Mouse (Mus musculus): ENCODE data around the gene Eml2. TPM values are rescaled to one million over a fixed set of nuclear protein-coding genes. Genes with fewer than 3 reads are reported as not detected.

The Eml2 gene
- total and polyA plus RNA-seq, 2 experiments from 2014 or later = 13.4 to 89.0 TPM

- WGBS = 46% methylated on average over 8 of the region's 8 CpGs
- no peak for TF ChIP-seq CTCF (IDR thresholded peaks at IDR 0.05)
- Histone ChIP-seq H3K27ac (ENCODE audit: low read depth, low read length) (no peak overlapping the region), H3K4me2 (ENCODE audit: low read depth, low read length, poor library complexity, severe bottlenecking) (no peak overlapping the region), H3K9ac (replicated peaks; ENCODE audit: low read length, poor library complexity, severe bottlenecking) (no peak overlapping the region; the same call in 1 of the 2 replicates), H3K4me1 (ENCODE audit: insufficient read depth, low read length) (no peaks in the 10 kb centered on the region; the same call in 1 of the 2 replicates), H3K4me3 (ENCODE audit: low read depth, low read length) (no peak overlapping the region), H3K27me3 (ENCODE audit: insufficient read depth, low read length) (no peaks in the 10 kb centered on the region), H3K9me3 (ENCODE audit: low read length) (no peaks in the 10 kb centered on the region), H3K36me3 (ENCODE audit: insufficient read depth, low read length) (no peaks in the 10 kb centered on the region)
- DNase-seq (ENCODE audit: low spot score) (no peak), ATAC-seq (ENCODE audit: low FRiP score) (no peak)
Measured at GRCm38 (mm10) chr7:19171831-19172230, 4.4 kb upstream of the Eml2 start.

DNA sequence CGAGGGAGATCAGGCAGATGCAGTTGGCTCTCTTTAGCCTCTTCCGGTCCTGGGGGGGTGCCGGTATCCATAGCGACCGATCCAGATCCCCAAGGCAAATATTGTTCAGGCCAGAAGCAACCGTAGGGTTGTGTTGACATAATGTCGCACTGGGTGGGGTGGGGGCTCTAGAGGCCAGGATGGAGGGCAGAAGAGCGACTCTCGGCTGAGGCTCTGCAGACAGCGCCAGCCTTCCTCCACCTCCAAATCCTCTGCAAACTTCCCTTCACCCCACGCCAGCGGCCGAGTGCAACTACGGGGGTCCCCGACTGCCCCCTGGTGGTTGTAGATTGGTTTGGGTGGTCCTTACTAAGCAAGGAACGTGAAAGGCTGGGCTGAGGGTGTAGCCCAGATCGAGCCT is 3.3 kb upstream of the Eml2 start:
- peak overlapping the region; percentile 14; the same call in 1 of the 2 replicates for H3K4me3 ChIP-seq (ENCODE audit: low read depth, low read length)
- H3K4me2 ChIP-seq (ENCODE audit: low read depth, low read length, poor library complexity, severe bottlenecking) = peak overlapping the region; percentile 45
- no peak overlapping the region for H3K9ac ChIP-seq (replicated peaks; ENCODE audit: low read length, poor library complexity, severe bottlenecking)
- no peak overlapping the region; the same call in 1 of the 2 replicates for H3K27ac ChIP-seq (ENCODE audit: low read depth, low read length)
- peak; percentile 83 for DNase-seq (ENCODE audit: low spot score)
- H3K4me1 ChIP-seq (ENCODE audit: insufficient read depth, low read length) = no peaks in the 10 kb centered on the region; the same call in 1 of the 2 replicates
- no peak for ATAC-seq (ENCODE audit: low FRiP score)
- H3K9me3 ChIP-seq (ENCODE audit: low read length) = no peaks in the 10 kb centered on the region
- 2% methylated on average over 17 of the region's 17 CpGs for WGBS
- peak; percentile 90 for TF ChIP-seq CTCF (IDR thresholded peaks at IDR 0.05)
- H3K27me3 ChIP-seq (ENCODE audit: insufficient read depth, low read length) = no peaks in the 10 kb centered on the region
- H3K36me3 ChIP-seq (ENCODE audit: insufficient read depth, low read length) = no peaks in the 10 kb centered on the region

- peak overlapping the region; percentile 74 for H3K4me3 ChIP-seq (ENCODE audit: low read depth, low read length)
- no peaks in the 10 kb centered on the region for H3K9me3 ChIP-seq (ENCODE audit: low read length)
- H3K27ac ChIP-seq (ENCODE audit: low read depth, low read length) = peak overlapping the region; percentile 63
- no peak for DNase-seq (ENCODE audit: low spot score)
- 0 out of 2 replicates have a peak, but pooled peaks cover 1% of the 10 kb centered on the region for H3K36me3 ChIP-seq (ENCODE audit: insufficient read depth, low read length)
- no peaks in the 10 kb centered on the region for H3K27me3 ChIP-seq (ENCODE audit: insufficient read depth, low read length)
- no peaks in the 10 kb centered on the region; the same call in 1 of the 2 replicates for H3K4me1 ChIP-seq (ENCODE audit: insufficient read depth, low read length)
- peak overlapping the region; percentile 88 for H3K4me2 ChIP-seq (ENCODE audit: low read depth, low read length, poor library complexity, severe bottlenecking)
- WGBS = 6% methylated on average over 16 of the region's 21 CpGs
- no peak for TF ChIP-seq CTCF (IDR thresholded peaks at IDR 0.05)
- ATAC-seq (ENCODE audit: low FRiP score) = peak; percentile 25
- peak overlapping the region; percentile 85 for H3K9ac ChIP-seq (replicated peaks; ENCODE audit: low read length, poor library complexity, severe bottlenecking)
Measured at GRCm38 (mm10) chr7:19176516-19176947, 311 bp downstream of the Eml2 start.

DNA sequence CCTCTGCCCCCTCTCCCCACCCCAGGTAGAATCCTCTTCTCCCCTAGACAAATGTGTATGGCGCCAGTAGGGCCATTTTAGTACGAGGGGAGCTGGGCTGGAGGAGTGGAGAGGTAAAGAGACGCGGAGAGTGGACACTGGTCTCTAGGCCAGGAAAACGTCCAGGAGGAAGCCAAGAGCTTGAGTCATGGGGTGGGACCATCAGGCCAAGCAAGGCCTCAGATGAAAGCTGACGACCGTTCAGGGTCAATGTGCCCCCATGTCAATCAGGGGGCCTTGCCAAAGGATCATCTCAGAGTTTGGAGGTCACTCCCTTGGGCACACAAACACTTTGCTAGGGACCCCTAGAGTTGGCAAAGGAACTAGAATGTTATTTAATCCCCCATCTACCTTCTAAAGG is 995 bp downstream of the Eml2 start:
- no peaks in the 10 kb centered on the region for H3K27me3 ChIP-seq (ENCODE audit: insufficient read depth, low read length)
- H3K9ac ChIP-seq (replicated peaks; ENCODE audit: low read length, poor library complexity, severe bottlenecking) = peak overlapping the region; percentile 85; the same call in 1 of the 2 replicates
- H3K36me3 ChIP-seq (ENCODE audit: insufficient read depth, low read length) = 0 out of 2 replicates have a peak, but pooled peaks cover 2% of the 10 kb centered on the region
- WGBS = 62% methylated on average over 7 of the region's 7 CpGs
- DNase-seq (ENCODE audit: low spot score) = no peak
- H3K9me3 ChIP-seq (ENCODE audit: low read length) = no peaks in the 10 kb centered on the region
- TF ChIP-seq CTCF (IDR thresholded peaks at IDR 0.05) = no peak
- peak overlapping the region; percentile 74 for H3K4me3 ChIP-seq (ENCODE audit: low read depth, low read length)
- ATAC-seq (ENCODE audit: low FRiP score) = no peak
- no peaks in the 10 kb centered on the region; the same call in 1 of the 2 replicates for H3K4me1 ChIP-seq (ENCODE audit: insufficient read depth, low read length)
- H3K27ac ChIP-seq (ENCODE audit: low read depth, low read length) = no peak overlapping the region
- H3K4me2 ChIP-seq (ENCODE audit: low read depth, low read length, poor library complexity, severe bottlenecking) = peak overlapping the region; percentile 88

GRCm38 (mm10) chr7:19178035-19178434 is 1.8 kb downstream of the Eml2 start:
- TF ChIP-seq CTCF (IDR thresholded peaks at IDR 0.05) = no peak
- Histone ChIP-seq H3K4me3 (ENCODE audit: low read depth, low read length) (peak overlapping the region; percentile 74), H3K9ac (replicated peaks; ENCODE audit: low read length, poor library complexity, severe bottlenecking) (peak overlapping the region; percentile 40), H3K27ac (ENCODE audit: low read depth, low read length) (no peak overlapping the region), H3K4me1 (ENCODE audit: insufficient read depth, low read length) (no peaks in the 10 kb centered on the region; the same call in 1 of the 2 replicates), H3K9me3 (ENCODE audit: low read length) (no peaks in the 10 kb centered on the region), H3K4me2 (ENCODE audit: low read depth, low read length, poor library complexity, severe bottlenecking) (peak overlapping the region; percentile 88), H3K27me3 (ENCODE audit: insufficient read depth, low read length) (no peaks in the 10 kb centered on the region), H3K36me3 (ENCODE audit: insufficient read depth, low read length) (0 out of 2 replicates have a peak, but pooled peaks cover 2% of the 10 kb centered on the region)
- no peak for DNase-seq (ENCODE audit: low spot score)
- 5% methylated on average over 18 of the region's 18 CpGs for WGBS
- no peak for ATAC-seq (ENCODE audit: low FRiP score)

- Histone ChIP-seq H3K4me1 (ENCODE audit: insufficient read depth, low read length) (no peaks in the 10 kb centered on the region; the same call in 1 of the 2 replicates), H3K4me2 (ENCODE audit: low read depth, low read length, poor library complexity, severe bottlenecking) (peak overlapping the region; percentile 88), H3K36me3 (ENCODE audit: insufficient read depth, low read length) (0 out of 2 replicates have a peak, but pooled peaks cover 2% of the 10 kb centered on the region), H3K9me3 (ENCODE audit: low read length) (no peaks in the 10 kb centered on the region), H3K27me3 (ENCODE audit: insufficient read depth, low read length) (no peaks in the 10 kb centered on the region), H3K27ac (ENCODE audit: low read depth, low read length) (no peak overlapping the region), H3K9ac (replicated peaks; ENCODE audit: low read length, poor library complexity, severe bottlenecking) (peak overlapping the region; percentile 40), H3K4me3 (ENCODE audit: low read depth, low read length) (peak overlapping the region; percentile 74)
- no peak for ATAC-seq (ENCODE audit: low FRiP score)
- 4% methylated on average over 27 of the region's 27 CpGs for WGBS
- peak; percentile 86 for TF ChIP-seq CTCF (IDR thresholded peaks at IDR 0.05)
- DNase-seq (ENCODE audit: low spot score) = peak; percentile 77
Measured at GRCm38 (mm10) chr7:19178443-19179092, 2.3 kb downstream of the Eml2 start.
